Mouse (Mus musculus): ENCODE data around the gene Gm2026.
"Not testable (repeated sequence)": the region's sequence is repeated elsewhere in the genome, so short reads cannot be mapped to it uniquely, and the experiment has no call there.

Gm2026 gene

GRCm38 (mm10) chr2:175965031-175965430 is at the start of gene Gm2026:
TSS of gene Gm2026 (plus strand) at chr2:175965331.
- DNase-seq (ENCODE audit: low read depth, low spot score): not testable (repeated sequence)

GRCm38 (mm10) chr2:175931000-175931399 is 34.1 kb upstream of the Gm2026 start, which contains the start of gene Zfp966:
TSS of gene Zfp966 (minus strand) at chr2:175931100.
- not testable (repeated sequence) for DNase-seq (ENCODE audit: low read depth, low spot score)
